Mouse (Mus musculus): ENCODE data around the gene Cdh15.

Gene Cdh15

DNA sequence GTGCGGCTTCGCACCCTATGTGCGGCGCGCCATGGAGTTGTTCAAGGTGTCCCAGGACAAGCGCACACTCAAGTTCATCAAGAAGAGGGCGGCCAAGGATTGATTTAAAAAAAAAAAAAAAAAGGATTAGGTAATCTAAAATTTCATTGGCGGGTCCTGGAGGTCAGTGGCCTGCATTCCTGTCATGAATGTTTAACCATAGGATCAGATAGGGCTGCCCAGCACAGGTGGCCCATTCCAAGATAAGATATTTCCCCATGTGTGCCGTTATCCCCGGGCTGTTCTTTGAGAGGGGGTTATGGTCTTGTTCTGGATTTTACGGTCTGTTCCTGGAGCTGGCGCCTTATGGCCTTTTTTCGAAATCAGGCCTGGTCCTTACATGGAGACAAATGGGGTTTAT, 11.1 kb upstream of the Cdh15 start:
- no peak for DNase-seq (ENCODE audit: low spot score in 2 of 2)

DNA sequence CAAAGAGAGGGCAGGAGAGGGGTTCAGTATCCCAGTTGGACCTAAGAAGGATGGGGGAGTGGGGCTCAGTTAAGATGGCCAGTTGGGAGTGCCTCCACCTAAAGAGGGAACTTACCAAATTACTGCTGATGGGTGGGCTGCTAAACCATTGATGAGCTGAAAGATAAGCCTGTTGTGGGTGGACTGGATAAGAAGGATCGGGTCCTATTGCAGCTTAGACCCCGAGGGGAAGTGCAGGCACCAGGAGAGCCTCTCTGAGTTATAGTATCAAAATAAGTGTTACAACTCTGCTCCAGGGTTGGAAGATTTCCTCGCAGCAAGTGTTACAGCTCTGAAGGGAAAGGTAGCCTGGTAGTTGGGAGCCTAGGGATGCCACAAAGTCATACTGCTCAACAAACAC, 3.6 kb upstream of the Cdh15 start:
- DNase-seq (ENCODE audit: low spot score in 2 of 2), result no peak

DNA sequence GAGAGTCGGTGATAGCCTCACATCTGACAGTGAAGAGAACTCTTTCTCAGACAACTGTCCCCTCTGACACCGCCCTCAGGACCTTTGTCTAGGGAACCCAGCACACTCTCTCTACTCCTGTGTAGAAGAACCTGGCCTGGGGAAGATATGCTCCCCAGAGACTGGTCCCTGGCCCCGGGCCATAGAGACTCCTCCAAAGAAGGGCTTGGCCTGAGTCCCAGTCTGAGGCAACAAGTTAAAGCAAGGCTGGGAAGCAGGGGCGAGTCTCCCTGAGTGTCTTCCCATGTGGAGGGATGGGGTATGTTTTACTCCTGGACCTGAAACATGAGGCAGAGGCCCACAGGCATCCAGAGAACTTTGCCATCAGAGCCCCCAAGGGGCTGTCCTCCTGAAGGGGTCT, 2.1 kb upstream of the Cdh15 start:
- DNase-seq (ENCODE audit: low spot score in 2 of 2), result no peak

DNA sequence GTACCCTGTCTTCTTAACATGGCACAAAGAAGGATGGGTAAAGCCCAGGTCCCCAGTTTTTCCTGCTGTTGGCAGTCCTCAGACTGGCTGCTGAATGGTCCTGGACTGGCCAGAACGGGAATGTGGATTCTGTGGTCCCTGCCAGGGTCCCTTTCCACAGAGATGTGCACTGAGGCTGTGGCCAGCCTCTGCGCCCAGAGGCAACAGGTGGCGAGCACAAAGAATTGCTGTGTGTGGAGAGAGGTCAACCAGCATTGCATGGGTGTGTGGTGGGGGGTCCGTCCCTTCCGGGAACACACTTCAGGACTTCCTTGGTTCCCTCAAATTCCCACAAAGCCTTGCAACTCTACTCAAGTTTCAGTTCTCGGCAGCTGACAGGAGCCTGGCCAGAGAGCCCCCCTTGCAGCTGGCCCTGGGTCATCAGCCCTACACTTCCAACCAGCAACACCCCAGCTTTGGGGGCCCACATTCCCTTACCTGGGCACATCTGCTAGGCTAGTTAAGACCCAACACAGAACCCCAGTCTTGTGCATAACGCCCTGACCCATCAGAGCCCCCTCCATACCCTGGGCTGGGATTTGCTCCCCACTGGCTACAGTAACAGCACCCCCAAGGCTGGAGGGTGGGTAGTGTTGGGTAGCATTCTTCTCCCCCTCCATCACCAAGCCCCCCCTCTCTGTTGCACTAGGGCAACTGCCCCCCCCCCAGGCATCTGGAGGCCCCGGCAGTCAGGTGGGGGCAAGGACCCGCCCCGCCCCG, 1.6 kb downstream of the Cdh15 start:
- no peak for DNase-seq (ENCODE audit: low spot score in 2 of 2)

DNA sequence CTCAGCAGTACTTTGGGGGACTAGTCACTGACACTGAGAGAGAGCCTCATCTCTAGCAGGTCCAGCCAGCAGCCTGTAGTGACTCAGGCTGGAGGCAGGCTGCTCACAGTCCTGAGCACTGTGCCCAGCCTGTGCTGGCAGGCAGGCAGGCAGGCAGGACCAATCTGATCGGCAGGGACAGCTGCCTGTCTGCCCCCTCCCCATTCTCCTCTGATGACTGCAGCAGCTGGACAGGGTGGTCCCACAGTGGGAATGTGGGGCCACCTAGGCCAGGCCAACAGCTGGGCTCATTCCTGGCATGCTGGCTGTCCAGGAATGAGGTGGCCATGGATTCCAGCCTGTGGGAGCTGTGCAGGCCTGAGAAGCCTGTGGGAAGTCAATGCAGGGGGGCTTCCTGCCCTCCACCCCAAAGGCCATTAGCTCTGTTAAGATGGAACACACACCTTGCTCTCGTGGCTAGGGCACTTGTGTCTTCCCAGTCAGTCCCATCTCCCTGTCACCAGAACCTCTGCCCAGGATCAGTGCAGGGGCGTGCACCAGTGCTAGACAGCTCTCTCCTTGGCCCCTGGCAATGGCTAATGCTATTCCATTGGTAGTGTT, 3.0 kb downstream of the Cdh15 start:
- no peak for DNase-seq (ENCODE audit: low spot score in 2 of 2)

DNA sequence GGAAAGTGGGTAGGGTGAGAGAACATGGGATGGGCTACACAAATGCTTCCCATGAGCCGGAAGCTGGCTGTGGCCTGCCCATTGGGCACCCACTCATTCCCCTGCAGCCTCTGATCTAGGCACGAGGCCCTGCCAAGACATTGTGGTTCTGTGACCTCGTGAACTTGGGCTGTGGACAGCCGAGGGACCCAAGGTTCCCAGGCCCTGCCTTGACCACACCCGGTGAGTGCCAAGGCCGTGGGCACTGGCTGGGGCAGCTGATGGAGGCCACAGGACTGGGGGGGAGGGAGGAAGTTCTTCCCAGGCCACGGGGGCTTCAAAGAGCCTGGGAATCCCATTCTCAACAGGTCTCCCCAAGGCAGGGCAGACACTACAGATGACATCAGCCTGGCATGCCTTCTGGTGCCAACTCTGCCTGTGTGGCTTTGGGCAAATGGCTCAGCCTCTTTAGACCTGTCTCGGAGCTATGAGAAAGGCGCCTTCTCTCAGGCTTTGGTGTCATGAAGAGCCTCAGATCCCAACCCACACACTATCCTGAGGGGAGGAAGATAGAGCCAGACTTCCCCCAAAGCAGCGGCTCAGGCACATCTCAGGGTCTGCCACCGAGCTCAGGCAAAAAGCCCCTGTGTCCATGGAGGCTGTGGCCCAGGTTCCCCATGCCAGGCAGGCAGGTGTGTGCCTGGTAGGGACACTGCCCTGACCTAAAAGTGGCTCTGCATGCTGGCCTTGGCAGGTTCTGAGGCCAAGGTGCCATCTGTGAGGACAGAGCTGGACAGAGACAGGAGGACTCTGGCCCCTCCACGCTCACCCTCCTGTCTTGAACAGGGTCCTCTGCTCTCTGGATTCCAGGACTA, 4.2 kb downstream of the Cdh15 start:
- no peak for DNase-seq (ENCODE audit: low spot score in 2 of 2)

DNA sequence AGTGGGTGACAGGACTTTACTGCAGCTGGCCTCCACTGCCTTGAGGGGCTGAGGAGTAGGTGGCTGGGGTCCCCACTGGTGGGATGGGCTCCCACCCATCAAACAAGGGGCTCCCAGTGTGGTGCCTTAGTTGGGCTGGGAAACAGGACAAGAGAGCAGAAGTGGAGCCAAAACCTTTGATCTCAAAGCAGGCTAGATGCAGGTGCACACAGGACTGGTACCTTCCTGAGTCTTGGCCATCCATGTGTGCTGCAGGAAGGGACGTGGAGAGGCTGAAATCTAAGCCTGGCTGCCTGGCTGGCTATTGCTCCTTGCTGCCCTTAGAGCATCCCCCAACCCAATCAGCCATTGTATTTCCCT, 4.8 kb downstream of the Cdh15 start:
- no peak for DNase-seq (ENCODE audit: low spot score in 2 of 2)

DNA sequence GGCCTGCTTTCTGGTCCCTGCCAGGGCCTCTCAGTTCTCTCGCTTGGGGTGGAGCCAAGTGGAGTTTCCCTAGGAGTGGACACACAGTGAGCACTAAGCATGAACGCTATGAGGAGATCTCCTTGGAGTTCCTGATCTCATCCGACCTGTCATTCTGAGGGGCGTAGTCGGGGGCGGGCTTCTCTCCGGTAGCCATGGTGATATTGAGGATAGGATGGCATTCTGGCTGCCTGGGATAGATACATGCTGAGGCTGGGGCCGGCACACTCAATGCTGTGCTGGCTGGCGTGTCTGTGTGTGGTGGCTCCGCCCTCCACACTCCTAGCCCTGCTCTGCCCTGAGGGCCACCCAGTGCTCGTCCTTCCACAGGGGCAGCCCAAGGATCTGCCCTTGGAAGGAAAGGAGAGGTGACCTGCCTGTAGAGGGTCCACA, 5.6 kb downstream of the Cdh15 start:
- DNase-seq (ENCODE audit: low spot score in 2 of 2), result no peak

DNA sequence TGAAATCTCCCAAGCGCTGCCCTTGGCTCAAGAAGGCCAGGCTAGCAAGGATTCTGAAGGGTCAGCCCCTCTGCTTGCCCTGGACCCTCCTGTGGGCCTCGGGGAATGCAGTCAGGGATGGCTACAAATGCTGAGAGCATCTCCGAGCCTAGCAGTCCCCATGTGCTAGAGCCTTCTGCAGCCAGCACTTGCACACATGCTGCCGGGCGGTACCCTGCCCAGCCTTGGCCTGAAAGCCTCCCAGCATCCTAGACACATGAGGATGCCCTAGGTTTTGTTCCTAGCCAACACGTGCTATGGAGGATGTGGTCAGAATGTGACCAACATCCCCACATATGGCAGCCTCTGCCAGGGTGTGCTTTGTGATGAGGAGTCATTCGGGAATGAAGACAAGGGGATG, 6.6 kb downstream of the Cdh15 start:
- no peak for DNase-seq (ENCODE audit: low spot score in 2 of 2)

DNA sequence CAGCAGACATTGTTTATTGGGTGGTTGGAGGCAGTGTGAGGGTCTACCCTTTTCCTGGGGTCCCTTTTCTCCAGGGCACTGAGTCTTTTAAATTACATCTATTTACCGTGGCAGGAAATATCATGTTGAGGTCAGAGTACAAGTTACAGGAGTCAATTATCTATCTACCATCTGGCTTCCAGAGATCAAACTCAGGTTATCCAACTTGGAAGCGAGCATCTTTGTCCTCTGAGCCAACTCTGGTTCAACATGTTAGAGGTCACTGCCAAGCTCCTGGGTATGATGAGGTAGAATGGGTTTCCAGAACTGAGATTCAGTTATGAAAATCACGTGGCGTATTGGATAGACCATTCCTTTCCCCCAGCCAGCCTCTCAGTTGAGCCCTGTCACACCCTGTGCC, 7.4 kb downstream of the Cdh15 start:
- DNase-seq (ENCODE audit: low spot score in 2 of 2), result no peak

DNA sequence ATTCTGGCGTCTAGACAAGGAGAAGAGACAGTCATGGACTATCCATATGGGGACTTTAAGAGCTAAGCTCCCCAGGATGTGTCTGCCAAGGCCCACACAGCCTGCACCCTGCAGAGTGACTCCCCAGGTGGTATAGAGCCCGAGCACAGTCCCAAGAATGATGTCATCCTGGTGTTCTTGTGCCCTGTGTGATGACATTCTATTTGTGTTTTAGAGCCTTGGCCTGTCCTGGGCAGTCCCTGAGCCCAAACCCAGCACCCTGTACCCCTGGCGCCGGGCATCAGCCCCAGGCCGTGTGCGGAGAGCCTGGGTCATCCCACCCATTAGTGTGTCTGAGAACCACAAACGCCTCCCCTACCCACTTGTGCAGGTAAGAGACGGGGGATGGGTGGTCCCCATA, 8.5 kb downstream of the Cdh15 start:
- no peak for DNase-seq (ENCODE audit: low spot score in 2 of 2)

DNA sequence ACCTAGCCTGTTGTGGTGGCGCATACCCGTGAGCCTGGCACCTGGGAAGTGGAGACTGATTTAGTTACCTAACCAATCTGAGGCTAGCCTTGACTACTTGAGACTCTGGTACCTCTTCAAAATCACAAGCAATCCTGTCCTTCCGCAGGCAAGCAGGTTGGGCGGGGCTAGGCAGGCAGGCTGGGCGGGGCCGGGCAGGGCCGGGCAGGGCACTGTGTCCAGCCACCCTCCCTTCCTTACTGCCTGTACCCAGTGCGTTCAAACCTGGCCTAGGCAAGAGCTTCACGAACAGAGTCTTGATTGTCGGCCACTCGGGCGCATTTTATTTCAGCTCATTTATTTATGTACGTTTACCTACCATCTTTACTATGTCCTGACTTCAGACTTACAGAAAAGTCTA, 12.1 kb downstream of the Cdh15 start:
- no peak for DNase-seq (ENCODE audit: low spot score in 2 of 2)

DNA sequence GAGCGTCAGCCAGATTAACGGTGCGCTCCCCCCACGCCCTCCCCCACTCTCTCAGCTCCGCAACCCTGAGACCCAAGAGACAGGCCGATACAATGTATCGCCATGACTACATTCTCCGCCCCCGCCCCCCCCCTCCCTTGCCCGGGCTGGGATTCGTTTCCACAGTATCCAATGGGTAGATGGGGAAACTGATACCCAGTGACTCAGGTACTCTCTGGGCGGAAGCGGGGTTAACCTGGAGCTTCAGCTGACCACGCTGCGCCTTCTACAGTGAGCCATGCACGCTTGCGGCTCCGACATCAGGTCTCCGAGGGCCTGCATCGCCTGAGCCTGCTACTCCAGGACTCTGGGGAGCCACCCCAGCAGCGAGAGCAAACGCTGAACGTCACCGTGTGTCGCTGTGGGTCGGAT, 17.0 kb downstream of the Cdh15 start:
- no peak for DNase-seq (ENCODE audit: low spot score in 2 of 2)

DNA sequence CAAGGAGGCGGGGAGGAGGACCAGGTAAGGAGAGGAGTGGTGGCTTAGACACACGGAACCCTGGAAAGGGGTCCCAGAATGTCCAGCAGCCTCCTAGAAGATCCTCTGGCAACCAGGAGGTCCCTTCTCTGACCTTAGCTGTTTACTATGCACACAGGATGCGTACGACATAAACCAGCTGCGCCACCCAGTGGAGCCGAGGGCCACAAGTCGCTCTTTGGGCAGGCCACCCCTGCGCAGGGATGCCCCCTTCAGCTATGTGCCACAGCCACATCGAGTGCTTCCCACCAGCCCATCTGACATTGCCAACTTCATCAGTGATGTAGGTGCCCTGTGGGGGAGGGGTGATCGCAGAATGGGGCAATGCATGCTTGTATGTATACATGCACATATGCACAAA, 17.7 kb downstream of the Cdh15 start:
- DNase-seq (ENCODE audit: low spot score in 2 of 2), result no peak

DNA sequence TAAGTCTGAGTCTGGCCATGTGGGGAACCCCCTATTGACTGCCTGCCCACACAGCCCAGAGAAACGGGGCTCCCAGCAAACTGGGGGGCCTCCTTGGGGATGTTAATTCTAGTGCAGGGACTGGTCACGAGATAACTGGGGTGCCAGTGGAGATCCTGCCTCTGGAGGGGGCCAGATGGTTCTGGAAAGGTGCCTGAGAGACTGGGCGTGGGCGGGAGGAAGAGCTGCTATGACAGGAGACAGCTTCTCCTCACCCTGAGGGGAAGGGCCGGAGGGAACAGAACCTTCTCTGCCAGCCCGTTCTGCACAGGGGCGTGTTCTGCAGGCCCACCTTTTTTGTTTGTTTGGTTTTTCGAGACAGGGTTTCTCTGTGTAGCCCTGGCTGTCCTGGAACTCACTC, 18.5 kb downstream of the Cdh15 start:
- no peak for DNase-seq (ENCODE audit: low spot score in 2 of 2)

DNA sequence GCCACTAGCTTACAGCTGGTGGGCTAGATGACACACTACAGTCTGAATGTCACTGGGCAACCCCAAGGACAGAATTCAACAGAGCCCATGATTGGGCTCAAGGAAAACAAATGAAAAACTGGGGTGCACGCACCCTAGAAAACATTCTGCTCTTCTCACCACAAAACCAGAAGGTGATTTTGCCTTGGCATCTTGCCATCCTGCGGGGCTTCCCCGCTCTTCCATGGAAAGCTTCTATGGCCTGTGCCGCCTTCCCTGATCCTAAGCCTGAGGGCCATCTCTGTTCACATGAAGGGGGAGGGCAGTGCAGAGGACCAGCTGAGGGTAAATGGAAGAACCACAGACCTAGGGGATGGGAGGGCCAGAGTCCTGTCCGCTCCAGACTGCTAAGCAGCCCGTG, 20.2 kb downstream of the Cdh15 start:
- no peak for DNase-seq (ENCODE audit: low spot score in 2 of 2)

DNA sequence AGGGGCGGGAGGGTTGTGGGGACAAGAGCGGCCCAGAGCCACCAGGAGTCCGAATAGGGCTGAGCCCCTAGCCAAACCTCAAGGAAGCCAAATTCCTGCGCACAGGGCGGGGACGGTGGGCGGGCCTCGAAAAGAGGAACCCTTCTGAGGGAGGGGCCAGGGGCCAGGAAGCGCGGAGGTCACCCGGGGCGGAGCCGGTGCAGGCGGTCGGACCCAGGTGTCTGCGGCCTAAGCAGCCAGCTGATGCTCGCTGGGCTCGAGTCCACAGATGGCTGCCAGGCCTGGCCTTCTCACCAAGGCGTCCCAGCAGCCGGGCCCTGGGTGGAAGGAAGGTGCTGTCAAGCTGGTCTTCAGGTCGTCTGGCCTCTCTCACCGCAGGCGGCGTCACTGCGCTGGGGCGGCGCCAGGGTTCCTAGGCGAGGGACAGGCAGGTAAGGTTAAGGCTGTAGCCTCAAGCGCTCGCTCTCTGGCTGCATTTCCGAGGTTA, 22.7 kb downstream of the Cdh15 start:
- DNase-seq (ENCODE audit: low spot score in 2 of 2), result peak; percentile 25 to 34

DNA sequence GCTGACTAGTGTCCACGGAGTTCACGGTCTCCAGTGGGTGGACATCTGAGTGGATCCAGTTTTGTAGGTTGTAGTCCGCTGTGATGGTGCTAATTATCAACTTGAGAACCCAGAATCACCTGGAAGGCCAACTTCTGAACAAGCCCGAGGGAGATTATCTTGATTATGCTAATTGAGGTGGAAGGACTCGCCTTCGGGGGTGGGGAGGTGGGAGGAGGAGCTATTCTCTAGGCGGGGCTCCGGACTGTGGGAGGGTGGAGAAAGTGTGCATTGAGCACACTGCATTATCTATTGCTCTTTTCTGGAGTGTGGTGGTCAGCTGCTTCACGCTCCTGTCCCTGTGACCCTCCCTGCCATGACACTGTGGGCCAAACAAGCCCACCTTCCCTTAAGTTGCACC, 23.9 kb downstream of the Cdh15 start:
- DNase-seq (ENCODE audit: low spot score in 2 of 2), result no peak

DNA sequence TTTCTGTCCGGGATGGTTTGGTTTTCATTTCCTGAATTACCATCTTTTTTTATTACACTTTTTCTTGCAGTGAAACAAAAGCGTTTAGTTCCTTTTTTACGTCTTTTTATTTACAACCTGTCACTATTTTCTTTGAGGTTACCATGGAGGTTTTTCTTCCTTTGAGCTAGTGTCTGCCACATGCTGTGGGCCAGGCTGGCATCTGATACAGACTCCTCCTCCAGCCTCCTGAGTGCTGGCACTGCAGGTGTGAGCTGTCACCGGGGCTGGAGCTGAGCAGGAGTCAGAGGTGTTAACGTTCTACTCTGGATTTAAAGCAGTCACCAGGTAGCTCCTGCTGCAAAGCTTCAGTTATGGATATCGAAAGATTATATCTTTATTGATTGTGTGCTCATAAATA, 25.4 kb downstream of the Cdh15 start:
- no peak for DNase-seq (ENCODE audit: low spot score in 2 of 2)

DNA sequence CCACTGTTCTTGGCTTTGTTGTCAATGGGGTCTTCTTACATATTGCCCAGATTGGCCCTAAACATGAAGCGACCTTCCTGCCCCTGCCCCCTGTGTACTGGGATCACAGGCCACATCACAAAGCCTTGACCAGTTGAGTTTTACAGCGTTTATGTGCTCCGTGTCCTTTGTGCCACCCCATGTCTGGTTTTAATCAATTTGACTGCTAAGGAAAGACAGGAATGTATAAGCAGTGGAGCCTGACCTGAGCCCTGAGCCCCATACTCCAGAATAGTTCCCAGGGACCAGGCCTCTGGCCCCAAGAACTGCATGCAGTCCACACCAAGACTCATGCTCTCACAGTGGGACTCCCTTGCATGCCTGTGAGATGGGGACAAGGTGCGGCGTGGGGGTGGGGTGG, 27.4 kb downstream of the Cdh15 start:
- no peak for DNase-seq (ENCODE audit: low spot score in 2 of 2)

DNA sequence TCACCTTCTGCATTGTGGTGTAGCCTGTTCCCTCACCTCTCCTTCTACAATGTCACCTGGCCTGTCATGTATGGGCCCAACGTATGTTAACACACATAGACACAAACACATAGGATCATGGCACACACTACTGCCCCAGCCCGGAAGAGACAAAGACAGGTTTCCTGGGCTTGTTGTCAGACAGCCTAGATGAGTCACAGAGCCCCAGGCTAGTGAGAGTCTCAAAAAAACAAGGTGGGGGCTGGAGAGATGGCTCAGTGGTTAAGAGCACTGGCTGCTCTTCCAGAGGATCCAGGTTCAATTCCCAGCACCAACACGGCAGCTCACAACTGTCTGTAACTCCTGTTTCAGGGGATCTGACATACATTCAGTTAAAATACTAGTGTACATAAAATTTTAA, 30.5 kb downstream of the Cdh15 start:
- no peak for DNase-seq (ENCODE audit: low spot score in 2 of 2)

DNA sequence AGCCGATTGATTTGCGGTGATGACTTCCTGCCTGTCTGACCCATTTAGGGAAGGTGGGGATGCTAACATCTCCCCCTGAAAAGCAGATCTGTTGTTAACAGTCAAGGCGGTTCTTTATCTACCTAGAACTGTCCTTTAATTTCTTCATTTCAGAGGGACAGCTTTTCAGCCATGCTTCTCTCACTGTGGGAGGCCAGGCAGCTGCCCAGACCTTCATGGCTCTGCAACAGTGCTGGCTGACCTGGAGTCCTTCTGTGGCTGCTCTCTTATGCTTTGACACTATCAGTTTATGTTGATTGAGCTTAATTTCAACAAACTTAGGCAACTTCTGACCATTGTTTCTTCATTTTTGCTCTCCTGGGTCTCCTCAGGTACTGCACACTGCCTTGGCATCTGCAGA, 32.5 kb downstream of the Cdh15 start:
- no peak for DNase-seq (ENCODE audit: low spot score in 2 of 2)

DNA sequence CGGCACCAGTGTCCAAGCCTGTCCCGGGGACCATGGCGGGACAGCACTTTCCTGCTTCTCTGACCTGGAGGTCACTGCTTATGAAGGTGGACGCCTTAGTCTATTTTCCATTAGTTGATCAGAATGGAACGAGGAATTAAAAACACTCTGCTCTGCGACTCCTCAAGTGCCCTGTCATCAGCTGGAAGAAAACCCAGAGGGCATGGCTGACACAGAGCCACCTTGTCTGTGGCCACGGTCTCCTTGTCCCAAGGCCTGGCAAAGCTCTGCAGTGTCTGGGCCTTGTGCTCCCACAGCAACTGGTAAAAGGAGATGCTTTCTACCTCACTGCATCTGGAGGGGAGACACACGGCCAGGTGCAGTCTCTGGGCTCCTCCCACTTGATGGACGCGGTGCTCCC, 35.9 kb downstream of the Cdh15 start:
- no peak for DNase-seq (ENCODE audit: low spot score in 2 of 2)

All from urinary bladder, adult 18-20 months (tissue).